Mouse (Mus musculus): ENCODE measurements around the gene Ppil4. TPM values are rescaled to one million over a fixed set of nuclear protein-coding genes. Genes with fewer than 3 reads are reported as not detected.

Ppil4 gene
- total and polyA plus RNA-seq, 3 experiments, result 30.5 to 86.3 (median 34.7) TPM

- Histone ChIP-seq H3K9me3 (replicated peaks; ENCODE audit: insufficient read depth, low read length) (no peaks in the 10 kb centered on the region), H3K36me3 (ENCODE audit: control insufficient read depth in 1 of 2, insufficient read depth in 2 of 2, low read length in 2 of 2) (no peaks in the 10 kb centered on the region), H3K9ac (ENCODE audit: control insufficient read depth, low read depth, low read length, poor library complexity, severe bottlenecking) (no peak overlapping the region), H3K27ac (ENCODE audit: control insufficient read depth, low read depth, low read length) (no peak overlapping the region), H3K79me2 (ENCODE audit: control insufficient read depth, insufficient read depth, low read length, poor library complexity) (no peaks in the 10 kb centered on the region), H3K4me3 (ENCODE audit: control insufficient read depth in 1 of 2, insufficient read depth in 1 of 2, low read depth in 2 of 2, low read length in 2 of 2) (no peak overlapping the region), H3K4me1 (ENCODE audit: control insufficient read depth in 1 of 2, insufficient read depth in 2 of 2, low read length in 2 of 2) (no peaks in the 10 kb centered on the region; a peak in 1 of 4 replicates), H3K27me3 (ENCODE audit: control insufficient read depth in 1 of 2, insufficient read depth in 2 of 2, low read length in 2 of 2) (no peaks in the 10 kb centered on the region)
- TF ChIP-seq RAD21 (IDR thresholded peaks at IDR 0.05; ENCODE audit: low read depth, low read length) (peak; percentile 72), GATA1 (IDR thresholded peaks at IDR 0.05; ENCODE audit: low read depth, low read length) (no peak), JUND (IDR thresholded peaks at IDR 0.05; ENCODE audit: low read depth, low read length) (no peak), MYB (IDR thresholded peaks at IDR 0.05; ENCODE audit: low read depth, low read length) (no peak), ETS1 (IDR thresholded peaks at IDR 0.05; ENCODE audit: low read depth, low read length) (no peak), ZKSCAN1 (IDR thresholded peaks at IDR 0.05; ENCODE audit: low read depth, low read length) (no peak), EP300 (IDR thresholded peaks at IDR 0.05; ENCODE audit: low read depth in 1 of 2, low read length in 2 of 2) (no peak), MXI1 (IDR thresholded peaks at IDR 0.05; ENCODE audit: low read depth, low read length) (no peak), UBTF (IDR thresholded peaks at IDR 0.05; ENCODE audit: borderline replicate concordance, insufficient read depth, low read depth, low read length) (no peak), E2F4 (IDR thresholded peaks at IDR 0.05; ENCODE audit: borderline replicate concordance, low read depth, low read length) (no peak), RCOR1 (IDR thresholded peaks at IDR 0.05; ENCODE audit: low read depth, low read length) (no peak), CHD1 (IDR thresholded peaks at IDR 0.05; ENCODE audit: low read depth, low read length) (no peak), MYC (IDR thresholded peaks at IDR 0.05; ENCODE audit: low read depth, low read length) (no peak), NELFE (IDR thresholded peaks at IDR 0.05; ENCODE audit: low read depth, low read length) (no peak), MAZ (IDR thresholded peaks at IDR 0.05; ENCODE audit: low read depth, low read length) (no peak), SIN3A (IDR thresholded peaks at IDR 0.05; ENCODE audit: low read length) (no peak), CHD2 (IDR thresholded peaks at IDR 0.05; ENCODE audit: low read length) (no peak), BHLHE40 (IDR thresholded peaks at IDR 0.05; ENCODE audit: borderline replicate concordance, low read depth, low read length) (no peak), CTCF (IDR thresholded peaks at IDR 0.05 in 2 of 3, conservative IDR thresholded peaks at IDR 0.05 in 1 of 3; ENCODE audit: control insufficient read depth in 1 of 3, insufficient read depth in 1 of 3, low read depth in 2 of 3, low read length in 3 of 3, poor library complexity in 1 of 3, severe bottlenecking in 1 of 3) (peak; percentile 71 to 80 (median 77)), TBP (IDR thresholded peaks at IDR 0.05; ENCODE audit: low read depth, low read length) (no peak), ZMIZ1 (IDR thresholded peaks at IDR 0.05; ENCODE audit: low read depth, low read length) (no peak), POLR2AphosphoS5 (IDR thresholded peaks at IDR 0.05; ENCODE audit: borderline replicate concordance, low read depth, low read length) (no peak), ZC3H11A (IDR thresholded peaks at IDR 0.05; ENCODE audit: low read depth, low read length) (peak; percentile 83), SMC3 (IDR thresholded peaks at IDR 0.05; ENCODE audit: low read depth, low read length) (peak; percentile 94)
- DNase-seq (ENCODE audit: low read depth, low spot score), result peak; percentile 70
Observed at GRCm38 (mm10) chr10:7870571-7871315, 78.1 kb downstream of the Ppil4 start.
